Mouse (Mus musculus) forebrain, embryonic 10.5 days (tissue): ENCODE measurements around the gene Kif3a. TPM values are rescaled to one million over a fixed set of nuclear protein-coding genes. Genes with fewer than 3 reads are reported as not detected.

Experiments
- DNase-seq: peaks from one replicate; pipeline ENCODE4 v3.0.0-alpha.2; 2017; ENCODE audit warnings: low spot score; ENCODE audit errors: extremely low spot score
- H3K27ac ChIP-seq: fragments of 300-500 bp; sonication (generic); 2 replicates; pipeline ENCODE4 v1.5.1; 2016; ENCODE audit warnings: mild to moderate bottlenecking
- H3K27me3 ChIP-seq: fragments of 300-500 bp; sonication (generic); 2 replicates; pipeline ENCODE4 v1.6.1; 2016; ENCODE audit warnings: mild to moderate bottlenecking; ENCODE audit not compliant: poor library complexity, severe bottlenecking
- H3K36me3 ChIP-seq: fragments of 300-500 bp; sonication (generic); replicated peaks from 2 replicates; pipeline ENCODE4 v1.6.1; 2016; ENCODE audit warnings: mild to moderate bottlenecking, moderate library complexity
- H3K4me1 ChIP-seq: fragments of 300-500 bp; sonication (generic); 2 replicates; pipeline ENCODE4 v1.6.1; 2016
- H3K4me3 ChIP-seq: fragments of 300-500 bp; sonication (generic); 2 replicates; pipeline ENCODE4 v1.5.1; 2016; ENCODE audit warnings: mild to moderate bottlenecking, moderate library complexity
- H3K9me3 ChIP-seq: fragments of 300-500 bp; sonication (generic); 2 replicates; pipeline ENCODE4 v1.6.1; 2016; ENCODE audit warnings: mild to moderate bottlenecking, moderate library complexity
- WGBS: fragments of 180-500 bp; shearing (Covaris S2); methylation state at CpG from one replicate; pipeline ENCODE4 v1.1.7; 2016; 5-methylcytosine and 5-hydroxymethylcytosine counted together
- polyA plus RNA-seq: library from polyadenylated mRNA; unstranded; fragments of >200 nt; fragmentation: Nextera tagmentation; extraction: Ambion mirVana; gene quantifications from 2 replicates; pipeline ENCODE4 v1.2.1, GENCODE M21; 2016

Kif3a gene
- polyA plus RNA-seq, 1 experiment from 2014 or later: 78.4 TPM

- no peak overlapping the region for H3K27ac ChIP-seq
- 87% methylated on average over 6 of the region's 6 CpGs for WGBS
- no peaks in the 10 kb centered on the region for H3K27me3 ChIP-seq
- no peaks in the 10 kb centered on the region for H3K9me3 ChIP-seq
- no peaks in the 10 kb centered on the region for H3K36me3 ChIP-seq
- no peak for DNase-seq
- H3K4me1 ChIP-seq: peaks cover 16% of the 10 kb centered on the region
- H3K4me3 ChIP-seq: no peak overlapping the region
Measured at GRCm38 (mm10) chr11:53622440-53622806, 55.2 kb downstream of the Kif3a start.

- WGBS: 96% methylated on average over 9 of the region's 9 CpGs
- H3K27ac ChIP-seq: no peak overlapping the region
- DNase-seq: no peak
- H3K36me3 ChIP-seq: no peaks in the 10 kb centered on the region
- no peaks in the 10 kb centered on the region for H3K9me3 ChIP-seq
- H3K4me3 ChIP-seq: no peak overlapping the region
- no peaks in the 10 kb centered on the region for H3K27me3 ChIP-seq
- peaks cover 14% of the 10 kb centered on the region for H3K4me1 ChIP-seq
Measured at GRCm38 (mm10) chr11:53623573-53623972, 56.4 kb downstream of the Kif3a start.

- Histone ChIP-seq H3K27me3 (no peaks in the 10 kb centered on the region), H3K36me3 (no peaks in the 10 kb centered on the region), H3K4me1 (peaks cover 14% of the 10 kb centered on the region), H3K9me3 (no peaks in the 10 kb centered on the region), H3K27ac (no peak overlapping the region), H3K4me3 (no peak overlapping the region)
- no peak for DNase-seq
- 88% methylated on average over 2 of the region's 2 CpGs for WGBS
Measured at GRCm38 (mm10) chr11:53624124-53624523, 56.9 kb downstream of the Kif3a start.

- Histone ChIP-seq H3K36me3 (no peaks in the 10 kb centered on the region), H3K9me3 (no peaks in the 10 kb centered on the region), H3K4me3 (no peak overlapping the region), H3K27ac (0 out of 2 replicates have a peak overlapping the region, but pooled peaks have one; percentile 1), H3K4me1 (peaks cover 14% of the 10 kb centered on the region), H3K27me3 (no peaks in the 10 kb centered on the region)
- WGBS: 78% methylated on average over 17 of the region's 17 CpGs
- no peak for DNase-seq
Measured at GRCm38 (mm10) chr11:53626802-53627373, 59.7 kb downstream of the Kif3a start.

GRCm38 (mm10) chr11:53627859-53628258, 60.7 kb downstream of the Kif3a start:
- no peaks in the 10 kb centered on the region for H3K9me3 ChIP-seq
- peaks cover 14% of the 10 kb centered on the region for H3K4me1 ChIP-seq
- H3K27ac ChIP-seq: no peak overlapping the region
- WGBS: 7% methylated on average over 1 of the region's 1 CpGs
- H3K27me3 ChIP-seq: no peaks in the 10 kb centered on the region
- H3K36me3 ChIP-seq: no peaks in the 10 kb centered on the region
- peak; percentile 77 for DNase-seq
- no peak overlapping the region for H3K4me3 ChIP-seq

- WGBS: 74% methylated on average over 14 of the region's 14 CpGs
- no peaks in the 10 kb centered on the region for H3K36me3 ChIP-seq
- peaks cover 43% of the 10 kb centered on the region for H3K27me3 ChIP-seq
- H3K4me1 ChIP-seq: peaks cover 24% of the 10 kb centered on the region
- peak; percentile 22 for DNase-seq
- H3K9me3 ChIP-seq: no peaks in the 10 kb centered on the region
- H3K27ac ChIP-seq: no peak overlapping the region
- no peak overlapping the region for H3K4me3 ChIP-seq
Measured at GRCm38 (mm10) chr11:53632122-53632733, 65.0 kb downstream of the Kif3a start.

- no peak overlapping the region for H3K27ac ChIP-seq
- 94% methylated on average over 7 of the region's 7 CpGs for WGBS
- H3K4me1 ChIP-seq: peaks cover 23% of the 10 kb centered on the region
- DNase-seq: no peak
- H3K36me3 ChIP-seq: no peaks in the 10 kb centered on the region
- H3K9me3 ChIP-seq: no peaks in the 10 kb centered on the region
- H3K27me3 ChIP-seq: peaks cover 50% of the 10 kb centered on the region
- H3K4me3 ChIP-seq: no peak overlapping the region
Measured at GRCm38 (mm10) chr11:53633644-53634043, 66.5 kb downstream of the Kif3a start.

GRCm38 (mm10) chr11:53634556-53634955, 67.4 kb downstream of the Kif3a start, which contains the start of gene Il13:
Gene Il13, minus strand, starts transcription at chr11:53634702.
- Histone ChIP-seq H3K27me3 (peaks cover 50% of the 10 kb centered on the region), H3K4me1 (peaks cover 23% of the 10 kb centered on the region), H3K9me3 (no peaks in the 10 kb centered on the region), H3K4me3 (no peak within 1 kb of the TSS), H3K27ac (no peak within 1 kb of the TSS), H3K36me3 (no peaks in the 10 kb centered on the region)
- DNase-seq: no peak
- WGBS: 90% methylated on average over 8 of the region's 8 CpGs

- H3K27me3 ChIP-seq: peaks cover 50% of the 10 kb centered on the region
- DNase-seq: no peak
- H3K9me3 ChIP-seq: no peaks in the 10 kb centered on the region
- peak overlapping the region; percentile 56 for H3K4me3 ChIP-seq
- WGBS: 42% methylated on average over 9 of the region's 9 CpGs
- H3K27ac ChIP-seq: peak overlapping the region; percentile 78
- no peaks in the 10 kb centered on the region for H3K36me3 ChIP-seq
- peaks cover 23% of the 10 kb centered on the region for H3K4me1 ChIP-seq
Measured at GRCm38 (mm10) chr11:53635590-53636182, 68.5 kb downstream of the Kif3a start.

- peaks cover 50% of the 10 kb centered on the region for H3K27me3 ChIP-seq
- DNase-seq: peak; percentile 19
- peak overlapping the region; percentile 56 for H3K4me3 ChIP-seq
- no peaks in the 10 kb centered on the region for H3K36me3 ChIP-seq
- H3K27ac ChIP-seq: peak overlapping the region; percentile 78
- H3K9me3 ChIP-seq: no peaks in the 10 kb centered on the region
- 3% methylated on average over 40 of the region's 40 CpGs for WGBS
- H3K4me1 ChIP-seq: peaks cover 23% of the 10 kb centered on the region
Measured at GRCm38 (mm10) chr11:53636183-53636646, 69.0 kb downstream of the Kif3a start.

GRCm38 (mm10) chr11:53637046-53637802, 70.0 kb downstream of the Kif3a start:
- Histone ChIP-seq H3K27ac (no peak overlapping the region), H3K4me3 (no peak overlapping the region; the same call in 1 of the 2 replicates), H3K36me3 (no peaks in the 10 kb centered on the region), H3K27me3 (peaks cover 50% of the 10 kb centered on the region), H3K9me3 (no peaks in the 10 kb centered on the region), H3K4me1 (peaks cover 23% of the 10 kb centered on the region)
- peak; percentile 49 for DNase-seq
- 20% methylated on average over 21 of the region's 21 CpGs for WGBS

GRCm38 (mm10) chr11:53637803-53638260, 70.7 kb downstream of the Kif3a start:
- H3K36me3 ChIP-seq: no peaks in the 10 kb centered on the region
- H3K4me3 ChIP-seq: no peak overlapping the region
- no peak overlapping the region for H3K27ac ChIP-seq
- peaks cover 50% of the 10 kb centered on the region for H3K27me3 ChIP-seq
- no peak for DNase-seq
- WGBS: 80% methylated on average over 10 of the region's 10 CpGs
- peaks cover 23% of the 10 kb centered on the region for H3K4me1 ChIP-seq
- H3K9me3 ChIP-seq: no peaks in the 10 kb centered on the region
